Mouse (Mus musculus): Measurements from ENCODE around the gene Olfr1369-ps1. TPM values are rescaled to one million over a fixed set of nuclear protein-coding genes. Genes with fewer than 3 reads are reported as not detected.
A peak's percentile ranks its signal among the peaks of the same experiment; 100 is the strongest.

Gene Olfr1369-ps1
- total RNA-seq, 1 experiment, result 0.22 TPM

DNA sequence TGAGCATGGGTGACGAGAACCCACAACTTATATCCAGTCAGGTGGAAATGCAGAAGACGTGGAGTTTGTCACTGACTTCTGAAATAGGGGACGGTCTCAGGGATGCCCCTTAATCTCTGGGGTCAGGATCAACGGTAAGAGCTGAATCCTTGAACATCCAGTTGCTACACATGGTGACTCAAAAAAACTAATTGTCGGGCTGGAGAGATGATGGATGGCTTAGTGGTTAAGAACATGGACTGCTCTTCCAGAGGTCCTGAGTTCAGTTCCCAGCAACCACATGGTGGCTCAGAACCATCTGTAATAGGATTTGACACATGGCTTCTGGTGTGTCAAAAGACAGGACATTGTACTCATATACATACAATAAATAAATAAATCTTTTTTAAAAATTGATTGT is 44.6 kb downstream of the Olfr1369-ps1 start:
- no peak overlapping the region for H3K27ac ChIP-seq (ENCODE audit: insufficient read depth, low read depth, low read length, poor library complexity, severe bottlenecking)
- DNase-seq (ENCODE audit: low read depth, low spot score), result no peak
- no peaks in the 10 kb centered on the region for H3K9me3 ChIP-seq (ENCODE audit: control insufficient read depth, insufficient read depth, low read depth, low read length)
- in situ Hi-C loops (cut with MboI; ENCODE audit: low sequenced_read_pairs in 2 of 2, unreplicated experiment in 2 of 2), result loop anchor here in 1 of 2 experiments (25.0 kb wide), 1 partner anchor 556 kb away; the partner anchor contains the start of genes Hist1h2ai, Hist1h2bl, Hist1h2bm and Hist1h3h
- TF ChIP-seq MAFK (IDR thresholded peaks at IDR 0.05; ENCODE audit: insufficient read depth, low read depth, low read length) (no peak), ZNF384 (IDR thresholded peaks at IDR 0.05; ENCODE audit: low read depth, low read length) (no peak), CHD2 (IDR thresholded peaks at IDR 0.05; ENCODE audit: low read depth, low read length) (no peak), ZC3H11A (IDR thresholded peaks at IDR 0.05; ENCODE audit: borderline replicate concordance, low read depth, low read length) (no peak), HCFC1 (IDR thresholded peaks at IDR 0.05; ENCODE audit: borderline replicate concordance, insufficient read depth, low read length) (no peak)
- H3K36me3 ChIP-seq (ENCODE audit: control insufficient read depth, insufficient read depth, low read length, poor library complexity, severe bottlenecking), result no peaks in the 10 kb centered on the region
- no peak overlapping the region for H3K4me3 ChIP-seq (ENCODE audit: insufficient read depth in 1 of 2, low read depth in 1 of 2, low read length in 2 of 2, poor library complexity in 1 of 2, severe bottlenecking in 1 of 2)
- peaks cover 0 to 2% of the 10 kb centered on the region in 2 experiments; a peak in 2 of 4 replicates for H3K4me1 ChIP-seq (ENCODE audit: control insufficient read depth in 2 of 2, insufficient read depth in 2 of 2, low read length in 2 of 2, poor library complexity in 1 of 2)
- no peak overlapping the region for H3K9ac ChIP-seq (ENCODE audit: insufficient read depth, low read depth, low read length, poor library complexity, severe bottlenecking)

DNA sequence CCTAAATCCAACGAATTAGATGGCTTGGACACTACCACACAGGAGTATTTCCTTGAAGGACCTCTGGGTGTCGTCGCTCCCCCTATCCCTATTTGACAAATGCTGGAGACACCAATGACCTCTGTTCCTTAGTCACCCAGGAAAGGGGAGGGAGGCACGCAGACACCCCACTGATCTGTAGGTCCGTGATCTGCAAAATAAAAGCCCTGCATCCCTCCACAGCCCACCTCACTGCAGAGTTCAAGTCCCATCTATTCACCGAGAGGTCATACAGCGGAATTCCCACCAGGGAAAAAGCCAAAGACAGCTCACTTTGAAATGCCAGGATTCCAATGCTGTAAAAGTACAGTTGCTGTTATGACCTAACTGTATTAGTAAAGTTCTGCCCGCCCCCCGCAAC is 46.8 kb downstream of the Olfr1369-ps1 start:
- H3K36me3 ChIP-seq (ENCODE audit: control insufficient read depth, insufficient read depth, low read length, poor library complexity, severe bottlenecking), result no peaks in the 10 kb centered on the region
- TF ChIP-seq CHD2 (IDR thresholded peaks at IDR 0.05; ENCODE audit: low read depth, low read length) (no peak), ZC3H11A (IDR thresholded peaks at IDR 0.05; ENCODE audit: borderline replicate concordance, low read depth, low read length) (no peak), MAFK (IDR thresholded peaks at IDR 0.05; ENCODE audit: insufficient read depth, low read depth, low read length) (no peak), HCFC1 (IDR thresholded peaks at IDR 0.05; ENCODE audit: borderline replicate concordance, insufficient read depth, low read length) (no peak), ZNF384 (IDR thresholded peaks at IDR 0.05; ENCODE audit: low read depth, low read length) (no peak)
- no peaks in the 10 kb centered on the region for H3K9me3 ChIP-seq (ENCODE audit: control insufficient read depth, insufficient read depth, low read depth, low read length)
- no peak overlapping the region for H3K4me3 ChIP-seq (ENCODE audit: insufficient read depth in 1 of 2, low read depth in 1 of 2, low read length in 2 of 2, poor library complexity in 1 of 2, severe bottlenecking in 1 of 2)
- in situ Hi-C loops (cut with MboI; ENCODE audit: low sequenced_read_pairs in 2 of 2, unreplicated experiment in 2 of 2), result loop anchor here in 1 of 2 experiments (25.0 kb wide), 1 partner anchor 554 kb away; the partner anchor contains the start of genes Hist1h2ai, Hist1h2bl, Hist1h2bm and Hist1h3h
- no peak overlapping the region for H3K9ac ChIP-seq (ENCODE audit: insufficient read depth, low read depth, low read length, poor library complexity, severe bottlenecking)
- H3K27ac ChIP-seq (ENCODE audit: insufficient read depth, low read depth, low read length, poor library complexity, severe bottlenecking), result no peak overlapping the region
- DNase-seq (ENCODE audit: low read depth, low spot score), result no peak
- peaks cover 0 to 4% of the 10 kb centered on the region in 2 experiments; a peak in 2 of 4 replicates for H3K4me1 ChIP-seq (ENCODE audit: control insufficient read depth in 2 of 2, insufficient read depth in 2 of 2, low read length in 2 of 2, poor library complexity in 1 of 2)

DNA sequence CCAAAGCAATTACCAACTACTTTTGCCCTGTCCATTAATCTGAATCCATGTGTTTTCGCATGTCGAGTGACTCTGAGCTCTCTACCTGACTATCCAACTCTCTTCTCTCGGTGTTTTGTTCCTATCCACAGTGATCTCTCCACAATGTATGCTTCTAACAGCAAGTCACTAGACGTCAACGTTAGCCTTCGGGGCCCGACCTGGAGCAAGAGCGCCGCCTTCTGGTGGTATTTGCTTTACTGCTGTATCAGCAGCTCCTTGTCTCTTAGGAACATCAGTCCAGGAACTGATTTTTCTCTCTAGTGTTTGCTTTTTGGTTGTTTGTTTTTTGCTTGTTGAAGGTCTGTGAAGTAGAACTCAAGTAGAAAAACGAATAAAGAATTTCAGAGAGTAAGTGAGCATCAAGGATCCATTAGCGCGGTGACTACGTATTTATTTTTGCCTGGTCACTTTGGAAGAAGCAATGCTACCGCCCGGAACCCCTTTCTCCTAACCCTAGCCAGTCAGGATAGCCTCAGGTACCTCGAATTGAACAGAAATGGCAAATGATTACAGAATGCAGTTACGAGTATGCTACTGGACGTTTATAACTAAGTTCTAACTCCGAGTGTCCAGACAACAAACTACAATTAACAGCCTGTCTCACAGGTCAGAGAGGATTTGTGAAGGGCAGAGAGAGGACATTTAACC is 47.6 kb downstream of the Olfr1369-ps1 start:
- no peak overlapping the region for H3K9ac ChIP-seq (ENCODE audit: insufficient read depth, low read depth, low read length, poor library complexity, severe bottlenecking)
- H3K9me3 ChIP-seq (ENCODE audit: control insufficient read depth, insufficient read depth, low read depth, low read length), result no peaks in the 10 kb centered on the region
- DNase-seq (ENCODE audit: low read depth, low spot score), result no peak
- H3K4me1 ChIP-seq (ENCODE audit: control insufficient read depth in 2 of 2, insufficient read depth in 2 of 2, low read length in 2 of 2, poor library complexity in 1 of 2), result peaks cover 0 to 4% of the 10 kb centered on the region in 2 experiments; a peak in 2 of 4 replicates
- in situ Hi-C loops (cut with MboI; ENCODE audit: low sequenced_read_pairs in 2 of 2, unreplicated experiment in 2 of 2), result loop anchor here in 1 of 2 experiments (25.0 kb wide), 1 partner anchor 553 kb away; the partner anchor contains the start of genes Hist1h2ai, Hist1h2bl, Hist1h2bm and Hist1h3h
- H3K4me3 ChIP-seq (ENCODE audit: insufficient read depth in 1 of 2, low read depth in 1 of 2, low read length in 2 of 2, poor library complexity in 1 of 2, severe bottlenecking in 1 of 2), result peak overlapping the region; percentile 39 to 47
- TF ChIP-seq CHD2 (IDR thresholded peaks at IDR 0.05; ENCODE audit: low read depth, low read length) (peak; percentile 89), ZNF384 (IDR thresholded peaks at IDR 0.05; ENCODE audit: low read depth, low read length) (no peak), MAFK (IDR thresholded peaks at IDR 0.05; ENCODE audit: insufficient read depth, low read depth, low read length) (peak; percentile 98), HCFC1 (IDR thresholded peaks at IDR 0.05; ENCODE audit: borderline replicate concordance, insufficient read depth, low read length) (no peak), ZC3H11A (IDR thresholded peaks at IDR 0.05; ENCODE audit: borderline replicate concordance, low read depth, low read length) (peak; percentile 22; the same call in 1 of the 2 replicates)
- no peaks in the 10 kb centered on the region for H3K36me3 ChIP-seq (ENCODE audit: control insufficient read depth, insufficient read depth, low read length, poor library complexity, severe bottlenecking)
- H3K27ac ChIP-seq (ENCODE audit: insufficient read depth, low read depth, low read length, poor library complexity, severe bottlenecking), result no peak overlapping the region

DNA sequence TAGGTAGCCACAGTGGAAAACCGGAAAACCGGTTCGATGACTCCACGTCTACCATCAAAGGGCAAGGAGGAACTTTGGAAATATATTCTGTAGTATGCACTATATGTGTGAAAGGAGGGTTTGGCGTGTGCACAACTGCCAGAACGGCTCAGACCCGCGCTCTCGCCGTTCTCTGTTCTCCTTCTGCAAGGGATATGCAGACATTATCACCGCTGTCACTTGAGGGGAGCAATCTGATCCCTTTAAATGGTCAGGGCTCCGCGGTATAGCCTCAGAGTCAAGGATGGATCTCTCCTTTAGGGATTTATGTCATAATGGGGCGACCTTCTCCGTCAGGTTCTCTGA is 48.2 kb downstream of the Olfr1369-ps1 start:
- H3K4me1 ChIP-seq (ENCODE audit: control insufficient read depth in 2 of 2, insufficient read depth in 2 of 2, low read length in 2 of 2, poor library complexity in 1 of 2), result peaks cover 0 to 4% of the 10 kb centered on the region in 2 experiments; a peak in 2 of 4 replicates
- in situ Hi-C loops (cut with MboI; ENCODE audit: low sequenced_read_pairs in 2 of 2, unreplicated experiment in 2 of 2), result loop anchor here in 1 of 2 experiments (25.0 kb wide), 1 partner anchor 553 kb away; the partner anchor contains the start of genes Hist1h2ai, Hist1h2bl, Hist1h2bm and Hist1h3h
- H3K27ac ChIP-seq (ENCODE audit: insufficient read depth, low read depth, low read length, poor library complexity, severe bottlenecking), result no peak overlapping the region
- TF ChIP-seq ZC3H11A (IDR thresholded peaks at IDR 0.05; ENCODE audit: borderline replicate concordance, low read depth, low read length), result no peak
- TF ChIP-seq HCFC1 (IDR thresholded peaks at IDR 0.05; ENCODE audit: borderline replicate concordance, insufficient read depth, low read length), result no peak
- no peak for TF ChIP-seq ZNF384 (IDR thresholded peaks at IDR 0.05; ENCODE audit: low read depth, low read length)
- TF ChIP-seq MAFK (IDR thresholded peaks at IDR 0.05; ENCODE audit: insufficient read depth, low read depth, low read length), result no peak
- no peak for TF ChIP-seq CHD2 (IDR thresholded peaks at IDR 0.05; ENCODE audit: low read depth, low read length)
- H3K9ac ChIP-seq (ENCODE audit: insufficient read depth, low read depth, low read length, poor library complexity, severe bottlenecking), result peak overlapping the region; percentile 10; the same call in 1 of the 2 replicates
- H3K36me3 ChIP-seq (ENCODE audit: control insufficient read depth, insufficient read depth, low read length, poor library complexity, severe bottlenecking), result no peaks in the 10 kb centered on the region
- peak overlapping the region; percentile 39 to 47 for H3K4me3 ChIP-seq (ENCODE audit: insufficient read depth in 1 of 2, low read depth in 1 of 2, low read length in 2 of 2, poor library complexity in 1 of 2, severe bottlenecking in 1 of 2)
- H3K9me3 ChIP-seq (ENCODE audit: control insufficient read depth, insufficient read depth, low read depth, low read length), result no peaks in the 10 kb centered on the region
- no peak for DNase-seq (ENCODE audit: low read depth, low spot score)

Data from ES-E14 (cell line).